Mouse (Mus musculus) bone marrow macrophage, adult 2 months (primary cell): ENCODE results near the gene Lrrc55.

Experiments used
- CTCF ChIP-seq: IDR thresholded peaks from 2 replicates; pipeline ENCODE4 v1.5.1; 2012; ENCODE audit warnings: low read depth, mild to moderate bottlenecking, low read length, moderate library complexity
- POLR2A ChIP-seq: IDR thresholded peaks from 2 replicates; pipeline ENCODE4 v1.6.1; 2012; ENCODE audit warnings: mild to moderate bottlenecking, low read depth, low read length, borderline replicate concordance

GRCm38 (mm10) chr2:85213746-85214145 is 16.7 kb upstream of the Lrrc55 start:
- TF ChIP-seq CTCF (no peak), POLR2A (no peak)
